Mouse (Mus musculus): ENCODE data around the gene Ccdc34.

The Ccdc34 gene

GRCm38 (mm10) chr2:110179669-110180315, 162.2 kb downstream of the Ccdc34 start:
- no peak for DNase-seq (ENCODE audit: low spot score in 2 of 2)

- DNase-seq (ENCODE audit: low spot score in 2 of 2) = no peak
Observed at GRCm38 (mm10) chr2:110180316-110180670, 162.7 kb downstream of the Ccdc34 start.

GRCm38 (mm10) chr2:110181666-110182065, 164.0 kb downstream of the Ccdc34 start:
- DNase-seq (ENCODE audit: low spot score in 2 of 2) = no peak

- peak; percentile 42 to 53 for DNase-seq (ENCODE audit: low spot score in 2 of 2)
Observed at GRCm38 (mm10) chr2:110182248-110182647, 164.6 kb downstream of the Ccdc34 start.

GRCm38 (mm10) chr2:110182795-110183486, 165.3 kb downstream of the Ccdc34 start:
- DNase-seq (ENCODE audit: low spot score in 2 of 2) = no peak

GRCm38 (mm10) chr2:110184071-110184470, 166.5 kb downstream of the Ccdc34 start:
- no peak for DNase-seq (ENCODE audit: low spot score in 2 of 2)

- DNase-seq (ENCODE audit: low spot score in 2 of 2) = no peak
Observed at GRCm38 (mm10) chr2:110186427-110186980, 168.9 kb downstream of the Ccdc34 start.

GRCm38 (mm10) chr2:110188696-110189397, 171.2 kb downstream of the Ccdc34 start:
- no peak for DNase-seq (ENCODE audit: low spot score in 2 of 2)

- DNase-seq (ENCODE audit: low spot score in 2 of 2) = no peak
Observed at GRCm38 (mm10) chr2:110190416-110190815, 172.8 kb downstream of the Ccdc34 start.

- DNase-seq (ENCODE audit: low spot score in 2 of 2) = no peak
Observed at GRCm38 (mm10) chr2:110191186-110191690, 173.6 kb downstream of the Ccdc34 start.

- no peak for DNase-seq (ENCODE audit: low spot score in 2 of 2)
Observed at GRCm38 (mm10) chr2:110191965-110192701, 174.5 kb downstream of the Ccdc34 start.

- no peak for DNase-seq (ENCODE audit: low spot score in 2 of 2)
Observed at GRCm38 (mm10) chr2:110192702-110193312, 175.2 kb downstream of the Ccdc34 start.

GRCm38 (mm10) chr2:110196551-110196950, 178.9 kb downstream of the Ccdc34 start:
- no peak for DNase-seq (ENCODE audit: low spot score in 2 of 2)

GRCm38 (mm10) chr2:110199648-110200047, 182.0 kb downstream of the Ccdc34 start:
- DNase-seq (ENCODE audit: low spot score in 2 of 2) = no peak

- DNase-seq (ENCODE audit: low spot score in 2 of 2) = no peak
Observed at GRCm38 (mm10) chr2:110201770-110202169, 184.2 kb downstream of the Ccdc34 start.

- DNase-seq (ENCODE audit: low spot score in 2 of 2) = no peak
Observed at GRCm38 (mm10) chr2:110202716-110203497, 185.3 kb downstream of the Ccdc34 start.

GRCm38 (mm10) chr2:110204169-110204568, 186.6 kb downstream of the Ccdc34 start:
- no peak for DNase-seq (ENCODE audit: low spot score in 2 of 2)

- peak; percentile 79 to 85 for DNase-seq (ENCODE audit: low spot score in 2 of 2)
Observed at GRCm38 (mm10) chr2:110204705-110205318, 187.2 kb downstream of the Ccdc34 start.

- DNase-seq (ENCODE audit: low spot score in 2 of 2) = peak; percentile 70 to 81
Observed at GRCm38 (mm10) chr2:110210508-110211496, 193.2 kb downstream of the Ccdc34 start.

Data from right cerebral cortex, postnatal 10 days (tissue).